Mouse (Mus musculus): ENCODE results near the gene Ppp2r1b. TPM values are rescaled to one million over a fixed set of nuclear protein-coding genes. Genes with fewer than 3 reads are reported as not detected.

The Ppp2r1b gene
- polyA plus RNA-seq, 1 experiment from 2014 or later = 74.6 TPM

- ATAC-seq (ENCODE audit: low FRiP score, low TSS enrichment) = no peak; the same call in 1 of the 2 replicates
- H3K27ac ChIP-seq (ENCODE audit: low read length) = peak overlapping the region; percentile 89
- peak overlapping the region; percentile 75 for H3K4me2 ChIP-seq (replicated peaks; ENCODE audit: low read depth, low read length)
- WGBS = under 1% methylated on average over 38 of the region's 46 CpGs
- H3K36me3 ChIP-seq (ENCODE audit: insufficient read depth, low read length) = peaks cover 34% of the 10 kb centered on the region
- peak overlapping the region; percentile 90 for H3K9ac ChIP-seq (replicated peaks; ENCODE audit: low read length)
- H3K9me3 ChIP-seq (ENCODE audit: low read length) = no peaks in the 10 kb centered on the region
- H3K27me3 ChIP-seq (ENCODE audit: insufficient read depth, low read length) = no peaks in the 10 kb centered on the region
- peak overlapping the region; percentile 86 for H3K4me3 ChIP-seq (ENCODE audit: low read length)
- peaks cover 29% of the 10 kb centered on the region for H3K4me1 ChIP-seq (ENCODE audit: insufficient read depth, low read length)
Measured at GRCm38 (mm10) chr9:50857082-50857641, 12.1 kb downstream of the Ppp2r1b start.

GRCm38 (mm10) chr9:50858681-50859080, 13.6 kb downstream of the Ppp2r1b start:
- Histone ChIP-seq H3K9ac (replicated peaks; ENCODE audit: low read length) (no peak overlapping the region), H3K4me1 (ENCODE audit: insufficient read depth, low read length) (peaks cover 18% of the 10 kb centered on the region), H3K9me3 (ENCODE audit: low read length) (no peaks in the 10 kb centered on the region), H3K36me3 (ENCODE audit: insufficient read depth, low read length) (peaks cover 47% of the 10 kb centered on the region), H3K27ac (ENCODE audit: low read length) (no peak overlapping the region), H3K4me3 (ENCODE audit: low read length) (no peak overlapping the region), H3K4me2 (replicated peaks; ENCODE audit: low read depth, low read length) (no peak overlapping the region), H3K27me3 (ENCODE audit: insufficient read depth, low read length) (no peaks in the 10 kb centered on the region)
- 71% methylated on average over 6 of the region's 6 CpGs for WGBS
- ATAC-seq (ENCODE audit: low FRiP score, low TSS enrichment) = no peak

DNA sequence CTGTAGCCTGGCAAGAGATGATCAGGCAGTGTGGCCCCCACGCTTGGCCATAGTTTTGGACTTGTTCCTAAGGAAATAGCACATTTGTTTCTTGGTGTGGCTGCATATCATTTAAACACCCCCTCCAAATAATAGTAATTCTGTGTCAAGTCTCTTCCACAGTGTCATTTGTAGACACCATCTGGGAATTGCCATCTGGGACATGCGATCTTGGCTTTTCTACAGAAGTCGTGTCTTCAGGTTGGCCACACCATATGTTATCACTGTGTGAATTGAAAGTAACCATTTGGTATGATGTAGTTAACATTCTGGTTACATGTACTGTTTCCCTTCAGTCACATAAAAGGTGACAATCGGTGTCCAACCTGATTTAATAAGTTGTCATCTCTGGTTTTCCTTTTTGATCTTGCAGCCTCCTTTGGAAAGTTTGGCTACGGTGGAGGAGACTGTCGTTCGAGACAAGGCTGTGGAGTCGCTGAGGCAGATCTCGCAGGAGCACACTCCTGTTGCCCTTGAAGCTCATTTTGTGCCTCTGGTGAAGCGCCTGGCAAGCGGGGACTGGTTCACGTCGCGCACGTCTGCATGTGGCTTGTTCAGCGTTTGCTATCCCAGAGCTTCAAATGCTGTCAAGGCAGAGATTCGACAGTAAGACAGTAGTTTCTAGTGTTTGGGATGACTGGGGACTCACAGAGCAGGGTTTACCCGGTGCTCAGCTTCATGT, 16.2 kb downstream of the Ppp2r1b start:
- Histone ChIP-seq H3K9ac (replicated peaks; ENCODE audit: low read length) (no peak overlapping the region), H3K4me2 (replicated peaks; ENCODE audit: low read depth, low read length) (no peak overlapping the region), H3K4me1 (ENCODE audit: insufficient read depth, low read length) (peaks cover 9% of the 10 kb centered on the region), H3K36me3 (ENCODE audit: insufficient read depth, low read length) (peaks cover 56% of the 10 kb centered on the region), H3K27me3 (ENCODE audit: insufficient read depth, low read length) (no peaks in the 10 kb centered on the region), H3K9me3 (ENCODE audit: low read length) (no peaks in the 10 kb centered on the region), H3K4me3 (ENCODE audit: low read length) (no peak overlapping the region), H3K27ac (ENCODE audit: low read length) (no peak overlapping the region)
- ATAC-seq (ENCODE audit: low FRiP score, low TSS enrichment) = no peak
- WGBS = 92% methylated on average over 18 of the region's 18 CpGs

GRCm38 (mm10) chr9:50863824-50864223, 18.7 kb downstream of the Ppp2r1b start:
- H3K4me3 ChIP-seq (ENCODE audit: low read length) = no peak overlapping the region
- no peaks in the 10 kb centered on the region for H3K27me3 ChIP-seq (ENCODE audit: insufficient read depth, low read length)
- no peak overlapping the region for H3K9ac ChIP-seq (replicated peaks; ENCODE audit: low read length)
- peaks cover 78% of the 10 kb centered on the region for H3K36me3 ChIP-seq (ENCODE audit: insufficient read depth, low read length)
- no peak for ATAC-seq (ENCODE audit: low FRiP score, low TSS enrichment)
- no peaks in the 10 kb centered on the region for H3K9me3 ChIP-seq (ENCODE audit: low read length)
- H3K4me1 ChIP-seq (ENCODE audit: insufficient read depth, low read length) = no peaks in the 10 kb centered on the region
- H3K4me2 ChIP-seq (replicated peaks; ENCODE audit: low read depth, low read length) = no peak overlapping the region
- H3K27ac ChIP-seq (ENCODE audit: low read length) = no peak overlapping the region
- 85% methylated on average over 4 of the region's 4 CpGs for WGBS

GRCm38 (mm10) chr9:50864877-50865276, 19.8 kb downstream of the Ppp2r1b start:
- Histone ChIP-seq H3K4me3 (ENCODE audit: low read length) (no peak overlapping the region), H3K27ac (ENCODE audit: low read length) (no peak overlapping the region), H3K4me2 (replicated peaks; ENCODE audit: low read depth, low read length) (no peak overlapping the region), H3K9me3 (ENCODE audit: low read length) (no peaks in the 10 kb centered on the region), H3K4me1 (ENCODE audit: insufficient read depth, low read length) (no peaks in the 10 kb centered on the region), H3K36me3 (ENCODE audit: insufficient read depth, low read length) (peaks cover 72% of the 10 kb centered on the region), H3K9ac (replicated peaks; ENCODE audit: low read length) (no peak overlapping the region), H3K27me3 (ENCODE audit: insufficient read depth, low read length) (no peaks in the 10 kb centered on the region)
- 93% methylated on average over 5 of the region's 5 CpGs for WGBS
- ATAC-seq (ENCODE audit: low FRiP score, low TSS enrichment) = no peak

- no peaks in the 10 kb centered on the region for H3K27me3 ChIP-seq (ENCODE audit: insufficient read depth, low read length)
- H3K9me3 ChIP-seq (ENCODE audit: low read length) = no peaks in the 10 kb centered on the region
- H3K4me3 ChIP-seq (ENCODE audit: low read length) = no peak overlapping the region
- no peak for ATAC-seq (ENCODE audit: low FRiP score, low TSS enrichment)
- peaks cover 72% of the 10 kb centered on the region for H3K36me3 ChIP-seq (ENCODE audit: insufficient read depth, low read length)
- H3K4me2 ChIP-seq (replicated peaks; ENCODE audit: low read depth, low read length) = no peak overlapping the region
- no peaks in the 10 kb centered on the region for H3K4me1 ChIP-seq (ENCODE audit: insufficient read depth, low read length)
- no peak overlapping the region for H3K9ac ChIP-seq (replicated peaks; ENCODE audit: low read length)
- 88% methylated on average over 8 of the region's 8 CpGs for WGBS
- no peak overlapping the region for H3K27ac ChIP-seq (ENCODE audit: low read length)
Measured at GRCm38 (mm10) chr9:50865803-50866202, 20.7 kb downstream of the Ppp2r1b start.

DNA sequence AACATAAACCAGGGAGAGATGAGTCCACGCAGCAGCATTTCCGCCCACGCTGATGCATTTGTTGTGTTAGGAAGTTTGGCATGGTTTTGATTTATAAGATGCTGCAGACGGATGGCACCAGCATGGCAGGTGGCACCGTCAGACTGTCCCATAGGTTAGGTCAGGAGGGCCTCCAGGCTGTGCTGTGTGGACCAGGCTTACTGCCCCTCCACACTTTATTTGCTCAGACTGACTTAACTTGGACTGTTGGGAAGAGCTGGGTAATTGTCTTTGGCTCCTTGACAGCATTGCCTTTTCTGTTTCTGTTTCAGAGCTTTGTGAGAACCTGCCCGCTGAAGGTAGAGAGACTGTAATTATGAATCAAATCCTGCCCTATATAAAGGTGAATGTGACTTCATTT, 21.9 kb downstream of the Ppp2r1b start:
- Histone ChIP-seq H3K36me3 (ENCODE audit: insufficient read depth, low read length) (peaks cover 64% of the 10 kb centered on the region), H3K9ac (replicated peaks; ENCODE audit: low read length) (no peak overlapping the region), H3K4me2 (replicated peaks; ENCODE audit: low read depth, low read length) (no peak overlapping the region), H3K27me3 (ENCODE audit: insufficient read depth, low read length) (no peaks in the 10 kb centered on the region), H3K4me3 (ENCODE audit: low read length) (no peak overlapping the region), H3K9me3 (ENCODE audit: low read length) (no peaks in the 10 kb centered on the region), H3K27ac (ENCODE audit: low read length) (no peak overlapping the region), H3K4me1 (ENCODE audit: insufficient read depth, low read length) (no peaks in the 10 kb centered on the region)
- no peak for ATAC-seq (ENCODE audit: low FRiP score, low TSS enrichment)
- WGBS = 90% methylated on average over 6 of the region's 6 CpGs

DNA sequence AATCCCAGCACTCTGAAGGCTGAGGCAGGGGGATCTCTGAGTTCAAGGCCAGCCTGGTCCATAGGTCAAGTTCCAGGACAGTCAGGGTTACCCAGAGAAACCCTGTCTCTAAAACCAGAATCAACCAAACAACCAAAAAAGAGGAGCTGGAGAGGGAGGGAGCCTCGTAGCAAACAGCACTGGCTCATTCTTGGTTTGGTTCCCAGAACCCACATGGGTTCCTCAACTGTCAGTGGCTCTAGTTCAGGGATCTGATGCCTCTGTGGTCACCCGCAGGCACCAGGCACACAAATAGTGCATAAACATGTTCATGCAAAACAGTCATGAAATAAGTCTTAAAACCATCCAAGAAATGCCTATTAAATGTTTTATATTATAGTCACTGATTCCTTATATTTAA, 23.1 kb downstream of the Ppp2r1b start:
- 79% methylated on average over 2 of the region's 2 CpGs for WGBS
- H3K36me3 ChIP-seq (ENCODE audit: insufficient read depth, low read length) = peaks cover 63% of the 10 kb centered on the region
- no peak for ATAC-seq (ENCODE audit: low FRiP score, low TSS enrichment)
- no peak overlapping the region for H3K9ac ChIP-seq (replicated peaks; ENCODE audit: low read length)
- no peak overlapping the region for H3K27ac ChIP-seq (ENCODE audit: low read length)
- H3K4me2 ChIP-seq (replicated peaks; ENCODE audit: low read depth, low read length) = no peak overlapping the region
- H3K4me1 ChIP-seq (ENCODE audit: insufficient read depth, low read length) = no peaks in the 10 kb centered on the region
- H3K9me3 ChIP-seq (ENCODE audit: low read length) = no peaks in the 10 kb centered on the region
- no peaks in the 10 kb centered on the region for H3K27me3 ChIP-seq (ENCODE audit: insufficient read depth, low read length)
- H3K4me3 ChIP-seq (ENCODE audit: low read length) = no peak overlapping the region

DNA sequence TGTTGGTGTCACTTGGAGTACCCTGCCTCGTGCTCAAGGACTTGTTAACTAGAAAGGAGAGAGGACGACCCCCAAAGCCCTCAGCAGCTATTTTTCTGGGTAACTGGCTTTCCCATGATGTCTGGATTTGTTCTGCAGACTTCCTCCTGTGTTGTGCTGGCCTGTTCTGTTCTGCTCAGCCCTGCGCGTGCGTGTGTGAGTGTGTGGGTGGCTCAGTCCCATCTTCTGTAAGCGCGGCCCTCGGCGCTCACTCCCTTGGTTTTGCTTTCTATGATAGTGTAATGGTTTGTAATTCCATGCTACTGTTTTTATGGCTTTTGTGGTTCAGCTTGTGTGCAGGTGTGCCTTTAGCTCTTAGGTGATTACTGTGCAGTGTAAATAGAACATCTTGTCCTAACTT, 28.1 kb downstream of the Ppp2r1b start:
- peaks cover 60% of the 10 kb centered on the region for H3K36me3 ChIP-seq (ENCODE audit: insufficient read depth, low read length)
- H3K4me3 ChIP-seq (ENCODE audit: low read length) = no peak overlapping the region
- H3K27ac ChIP-seq (ENCODE audit: low read length) = no peak overlapping the region
- no peaks in the 10 kb centered on the region for H3K4me1 ChIP-seq (ENCODE audit: insufficient read depth, low read length)
- no peak overlapping the region for H3K4me2 ChIP-seq (replicated peaks; ENCODE audit: low read depth, low read length)
- 89% methylated on average over 9 of the region's 9 CpGs for WGBS
- ATAC-seq (ENCODE audit: low FRiP score, low TSS enrichment) = no peak
- no peaks in the 10 kb centered on the region for H3K9me3 ChIP-seq (ENCODE audit: low read length)
- H3K9ac ChIP-seq (replicated peaks; ENCODE audit: low read length) = no peak overlapping the region
- no peaks in the 10 kb centered on the region for H3K27me3 ChIP-seq (ENCODE audit: insufficient read depth, low read length)

DNA sequence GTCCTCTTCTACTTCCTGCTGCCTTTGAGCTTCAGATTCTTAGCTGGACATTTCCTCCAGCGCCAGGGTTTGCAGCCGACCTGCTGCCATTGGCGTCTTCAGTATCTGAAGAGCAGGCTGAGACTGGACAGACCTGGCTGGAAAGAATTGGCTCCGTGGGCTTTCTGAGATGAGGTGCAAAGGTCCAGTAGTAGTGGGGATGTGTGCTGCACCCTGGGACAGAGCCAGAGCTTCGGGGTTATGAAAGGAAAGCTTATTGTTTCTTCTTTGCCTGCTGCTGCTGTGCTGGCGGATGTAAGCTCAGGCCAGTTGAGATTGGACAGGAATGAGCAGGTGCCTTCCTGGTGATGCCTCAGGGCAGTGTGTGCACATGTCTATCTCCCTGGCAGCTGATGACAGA, 28.9 kb downstream of the Ppp2r1b start:
- Histone ChIP-seq H3K36me3 (ENCODE audit: insufficient read depth, low read length) (peaks cover 58% of the 10 kb centered on the region), H3K27me3 (ENCODE audit: insufficient read depth, low read length) (no peaks in the 10 kb centered on the region), H3K9ac (replicated peaks; ENCODE audit: low read length) (no peak overlapping the region)

More for the DNA sequence above, 28.9 kb downstream of the Ppp2r1b start:
- Histone ChIP-seq H3K9me3 (ENCODE audit: low read length) (no peaks in the 10 kb centered on the region), H3K4me1 (ENCODE audit: insufficient read depth, low read length) (no peaks in the 10 kb centered on the region), H3K4me2 (replicated peaks; ENCODE audit: low read depth, low read length) (no peak overlapping the region), H3K27ac (ENCODE audit: low read length) (no peak overlapping the region), H3K4me3 (ENCODE audit: low read length) (no peak overlapping the region)
- ATAC-seq (ENCODE audit: low FRiP score, low TSS enrichment) = no peak
- 94% methylated on average over 6 of the region's 6 CpGs for WGBS

Measured in kidney, embryonic 16.5 days (tissue).